Mouse (Mus musculus) cortical plate, adult 2 months (tissue): ENCODE data around the gene Gpbp1. TPM values are rescaled to one million over a fixed set of nuclear protein-coding genes. Genes with fewer than 3 reads are reported as not detected.
A peak's percentile ranks its signal among the peaks of the same experiment; 100 is the strongest.

ENCODE experiments used
- H3K27ac ChIP-seq: fragments of 200-500 bp; 2 replicates; pipeline ENCODE4 v1.5.1; 2012; ENCODE audit warnings: low read length, control low read depth, inconsistent platforms; ENCODE audit not compliant: insufficient read depth
- H3K4me1 ChIP-seq: fragments of 200-500 bp; 2 replicates; pipeline ENCODE4 v1.6.1; 2011; ENCODE audit warnings: low read length; ENCODE audit not compliant: control insufficient read depth, insufficient read depth
- H3K4me3 ChIP-seq: fragments of 200-500 bp; 2 replicates; pipeline ENCODE4 v1.5.1; 2011; ENCODE audit warnings: mild to moderate bottlenecking, low read length, control low read depth; ENCODE audit not compliant: insufficient read depth
- CTCF ChIP-seq: fragments of 200-500 bp; IDR thresholded peaks from 2 replicates; pipeline ENCODE4 v1.5.1; 2011; ENCODE audit warnings: mild to moderate bottlenecking, control low read depth, low read length; ENCODE audit not compliant: insufficient read depth; ENCODE audit errors: extremely low read depth
- POLR2A ChIP-seq: fragments of 200-500 bp; IDR thresholded peaks from 2 replicates; pipeline ENCODE4 v1.6.1; 2011; ENCODE audit warnings: mild to moderate bottlenecking, low read length, control low read depth; ENCODE audit not compliant: insufficient read depth; ENCODE audit errors: extremely low read depth
- polyA plus RNA-seq: library from polyadenylated mRNA; depleted of rRNA; stranded (reverse); fragments of >200 nt; gene quantifications from 2 replicates; pipeline ENCODE4 v1.2.3, GENCODE M21; 2012

Gpbp1 gene
- polyA plus RNA-seq, 1 experiment, result 45.4 TPM

GRCm38 (mm10) chr13:111518332-111518731 lies 28.4 kb upstream of the Gpbp1 start:
- Histone ChIP-seq H3K27ac (no peak overlapping the region), H3K4me3 (no peak overlapping the region), H3K4me1 (no peaks in the 10 kb centered on the region)
- TF ChIP-seq CTCF (no peak), POLR2A (no peak)

GRCm38 (mm10) chr13:111516385-111517150 lies 26.7 kb upstream of the Gpbp1 start:
- H3K27ac ChIP-seq, result no peak overlapping the region
- TF ChIP-seq CTCF, result no peak
- no peak for TF ChIP-seq POLR2A
- no peaks in the 10 kb centered on the region for H3K4me1 ChIP-seq
- no peak overlapping the region for H3K4me3 ChIP-seq

GRCm38 (mm10) chr13:111509385-111509784 lies 19.5 kb upstream of the Gpbp1 start:
- Histone ChIP-seq H3K4me1 (no peaks in the 10 kb centered on the region), H3K27ac (no peak overlapping the region), H3K4me3 (no peak overlapping the region)
- TF ChIP-seq POLR2A (no peak), CTCF (no peak)

GRCm38 (mm10) chr13:111508645-111509044 lies 18.7 kb upstream of the Gpbp1 start:
- Histone ChIP-seq H3K4me3 (no peak overlapping the region), H3K27ac (no peak overlapping the region), H3K4me1 (no peaks in the 10 kb centered on the region)
- TF ChIP-seq CTCF (no peak), POLR2A (no peak)

- no peak overlapping the region for H3K4me3 ChIP-seq
- no peak for TF ChIP-seq CTCF
- no peak for TF ChIP-seq POLR2A
- H3K4me1 ChIP-seq, result no peaks in the 10 kb centered on the region
- no peak overlapping the region for H3K27ac ChIP-seq
Measured at GRCm38 (mm10) chr13:111494330-111495029, 4.6 kb upstream of the Gpbp1 start.

- Histone ChIP-seq H3K27ac (no peak overlapping the region), H3K4me3 (peak overlapping the region; percentile 31; the same call in 1 of the 2 replicates), H3K4me1 (no peaks in the 10 kb centered on the region)
- TF ChIP-seq POLR2A (no peak), CTCF (no peak)
Measured at GRCm38 (mm10) chr13:111491046-111491756, 1.3 kb upstream of the Gpbp1 start.

GRCm38 (mm10) chr13:111489502-111489801 lies 459 bp downstream of the Gpbp1 start:
- no peaks in the 10 kb centered on the region; the same call in 1 of the 2 replicates for H3K4me1 ChIP-seq
- TF ChIP-seq POLR2A, result no peak
- no peak for TF ChIP-seq CTCF
- H3K4me3 ChIP-seq, result peak overlapping the region; percentile 31
- H3K27ac ChIP-seq, result peak overlapping the region; percentile 71; the same call in 1 of the 2 replicates

GRCm38 (mm10) chr13:111488651-111489501 lies 1.0 kb downstream of the Gpbp1 start:
- Histone ChIP-seq H3K4me3 (peak overlapping the region; percentile 31), H3K4me1 (peaks cover 2% of the 10 kb centered on the region), H3K27ac (peak overlapping the region; percentile 86)
- TF ChIP-seq CTCF (no peak), POLR2A (0 out of 2 replicates have a peak, but pooled peaks have one; percentile 14)

GRCm38 (mm10) chr13:111477695-111478094 lies 12.2 kb downstream of the Gpbp1 start:
- no peak overlapping the region for H3K4me3 ChIP-seq
- H3K27ac ChIP-seq, result no peak overlapping the region
- H3K4me1 ChIP-seq, result peaks cover 4% of the 10 kb centered on the region; the same call in 1 of the 2 replicates
- TF ChIP-seq CTCF, result no peak
- TF ChIP-seq POLR2A, result no peak
